Mouse (Mus musculus) kidney, embryonic 16.5 days (tissue): ENCODE data around the gene Slc6a17. TPM values are rescaled to one million over a fixed set of nuclear protein-coding genes. Genes with fewer than 3 reads are reported as not detected.

Experiments
- ATAC-seq: fragments of 200-750 bp; cut with Nextera tagmentation; 2 replicates; pipeline ENCODE4 v1.8.0; 2017; ENCODE audit warnings: moderate TSS enrichment; ENCODE audit not compliant: low FRiP score, low TSS enrichment
- H3K27ac ChIP-seq: fragments of 300-500 bp; sonication (generic); 2 replicates; pipeline ENCODE4 v1.5.1; 2014; ENCODE audit warnings: low read length
- H3K27me3 ChIP-seq: fragments of 300-500 bp; sonication (generic); 2 replicates; pipeline ENCODE4 v1.6.1; 2014; ENCODE audit warnings: low read length, control low read depth, mixed read lengths; ENCODE audit not compliant: insufficient read depth
- H3K36me3 ChIP-seq: fragments of 300-500 bp; sonication (generic); 2 replicates; pipeline ENCODE4 v1.6.1; 2014; ENCODE audit warnings: low read length, control low read depth, mixed read lengths; ENCODE audit not compliant: insufficient read depth
- H3K4me1 ChIP-seq: fragments of 300-500 bp; sonication (generic); 2 replicates; pipeline ENCODE4 v1.6.1; 2014; ENCODE audit warnings: low read length, control low read depth, mixed read lengths; ENCODE audit not compliant: insufficient read depth
- H3K4me2 ChIP-seq: fragments of 300-500 bp; sonication (generic); replicated peaks from 2 replicates; pipeline ENCODE4 v1.6.1; 2014; ENCODE audit warnings: low read depth, low read length
- H3K4me3 ChIP-seq: fragments of 300-500 bp; sonication (generic); 2 replicates; pipeline ENCODE4 v1.5.1; 2014; ENCODE audit warnings: mild to moderate bottlenecking, low read length
- H3K9ac ChIP-seq: fragments of 300-500 bp; sonication (generic); replicated peaks from 2 replicates; pipeline ENCODE4 v1.6.1; 2014; ENCODE audit warnings: low read length
- H3K9me3 ChIP-seq: fragments of 300-500 bp; sonication (generic); 2 replicates; pipeline ENCODE4 v1.6.1; 2016; ENCODE audit warnings: low read length, control low read depth
- WGBS: fragments of 180-500 bp; shearing (Covaris S2); extraction: QIAGEN DNeasy Blood & Tissue Kit; methylation state at CpG from one replicate; pipeline ENCODE4 v1.1.7; 2014; 5-methylcytosine and 5-hydroxymethylcytosine counted together
- polyA plus RNA-seq: library from polyadenylated mRNA; unstranded; fragments of >200 nt; fragmentation: Nextera tagmentation; extraction: Ambion mirVana; gene quantifications from 2 replicates; pipeline ENCODE4 v1.2.1, GENCODE M21; 2015

Gene Slc6a17
- polyA plus RNA-seq, 1 experiment from 2014 or later, result 3.8 TPM

DNA sequence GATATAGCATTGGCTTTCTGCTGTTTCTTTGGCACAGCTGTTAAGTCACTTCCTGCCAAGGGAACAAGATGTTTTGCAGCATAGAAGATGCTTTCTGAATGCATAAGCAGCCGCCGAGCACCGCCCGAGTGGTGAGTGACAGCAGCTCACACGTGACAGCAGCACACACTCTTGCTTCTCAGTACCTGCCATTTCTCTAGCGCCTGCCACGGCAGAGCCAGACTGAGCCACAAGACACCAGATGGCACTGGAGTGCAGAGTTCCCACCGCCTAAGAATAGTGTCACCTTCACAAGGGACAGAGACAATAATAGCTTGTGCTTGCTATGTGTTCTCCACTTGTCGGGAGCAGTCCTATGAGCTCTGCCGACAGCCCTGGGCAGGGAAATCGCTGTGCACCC, 34.5 kb downstream of the Slc6a17 start:
- H3K27me3 ChIP-seq, result no peaks in the 10 kb centered on the region
- no peaks in the 10 kb centered on the region for H3K4me1 ChIP-seq
- WGBS, result 45% methylated on average over 11 of the region's 11 CpGs
- H3K27ac ChIP-seq, result no peak overlapping the region
- H3K9ac ChIP-seq, result no peak overlapping the region
- no peak overlapping the region for H3K4me2 ChIP-seq
- H3K4me3 ChIP-seq, result no peak overlapping the region
- no peaks in the 10 kb centered on the region for H3K9me3 ChIP-seq
- no peak for ATAC-seq
- H3K36me3 ChIP-seq, result no peaks in the 10 kb centered on the region

DNA sequence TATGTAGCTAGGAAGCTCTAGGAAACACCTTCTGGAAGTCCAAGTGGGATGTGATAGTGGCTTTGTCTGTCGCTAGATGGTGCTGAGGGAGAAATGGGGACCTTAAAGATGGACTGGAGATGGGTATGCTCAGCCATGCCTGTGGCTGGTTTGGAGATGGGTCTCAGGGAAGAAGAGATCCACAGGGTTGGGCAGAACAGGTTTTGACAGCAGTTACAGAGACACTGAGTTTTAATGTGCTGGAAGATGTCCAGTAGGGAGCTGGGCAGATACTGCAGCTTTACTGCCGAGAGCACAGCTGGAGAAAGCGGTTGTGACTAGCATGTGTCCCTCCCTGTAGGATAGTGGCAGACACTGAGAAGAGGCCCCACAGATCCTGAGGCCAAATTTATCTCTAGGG, 37.2 kb downstream of the Slc6a17 start:
- 53% methylated on average over 3 of the region's 3 CpGs for WGBS
- H3K9ac ChIP-seq, result no peak overlapping the region
- no peak for ATAC-seq

DNA sequence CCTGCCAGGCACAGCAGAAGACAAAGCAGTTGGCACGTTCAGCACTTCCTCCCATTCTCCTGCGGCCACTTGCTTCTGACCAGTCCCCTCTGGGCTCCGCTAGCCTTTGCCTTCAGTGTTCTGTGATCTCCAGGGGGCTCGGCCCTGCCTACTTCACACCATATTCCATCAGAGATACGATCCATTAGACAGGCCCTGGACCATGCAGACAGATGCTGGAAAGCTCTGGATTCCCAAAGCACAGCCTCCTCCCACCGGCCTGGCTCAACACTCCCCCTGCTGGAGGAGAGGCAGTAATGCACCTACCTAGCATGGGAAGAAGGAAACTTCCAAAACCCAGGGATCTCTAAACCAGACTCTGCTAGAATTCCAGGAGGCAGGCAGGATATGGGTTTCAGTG, 45.6 kb downstream of the Slc6a17 start:
- H3K4me2 ChIP-seq, result no peak overlapping the region
- ATAC-seq, result peak; percentile 76
- 14% methylated on average over 6 of the region's 6 CpGs for WGBS

More for the DNA sequence above, 37.2 kb downstream of the Slc6a17 start:
- Histone ChIP-seq H3K9me3 (no peaks in the 10 kb centered on the region), H3K27me3 (0 out of 2 replicates have a peak, but pooled peaks cover 3% of the 10 kb centered on the region), H3K4me1 (no peaks in the 10 kb centered on the region), H3K4me3 (no peak overlapping the region), H3K36me3 (no peaks in the 10 kb centered on the region), H3K4me2 (no peak overlapping the region), H3K27ac (no peak overlapping the region)

DNA sequence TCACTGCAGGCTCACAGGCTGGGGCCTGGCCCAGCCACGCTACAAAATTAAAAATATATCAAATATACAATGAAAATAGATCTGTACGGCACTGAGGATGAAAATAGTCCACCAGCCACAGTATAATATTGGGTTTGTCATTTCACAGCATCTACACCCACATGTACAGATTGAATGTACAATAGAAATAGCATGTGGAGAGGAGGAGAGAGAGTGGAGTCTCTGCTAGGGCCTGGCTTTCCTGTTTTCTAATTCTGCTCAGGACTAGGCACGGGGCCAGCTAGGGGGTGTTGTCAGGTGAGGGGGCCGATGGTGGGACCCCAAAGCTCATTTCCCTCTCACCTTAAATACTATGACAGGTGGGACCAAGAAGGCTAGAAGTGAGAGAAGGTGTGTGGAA, 48.8 kb downstream of the Slc6a17 start:
- no peak for ATAC-seq
- 70% methylated on average over 4 of the region's 4 CpGs for WGBS
- peaks cover 3% of the 10 kb centered on the region; the same call in 1 of the 2 replicates for H3K4me1 ChIP-seq
- H3K9me3 ChIP-seq, result no peaks in the 10 kb centered on the region
- no peaks in the 10 kb centered on the region for H3K36me3 ChIP-seq
- no peak overlapping the region for H3K27ac ChIP-seq
- H3K9ac ChIP-seq, result no peak overlapping the region
- peaks cover 28% of the 10 kb centered on the region for H3K27me3 ChIP-seq
- H3K4me2 ChIP-seq, result no peak overlapping the region
- H3K4me3 ChIP-seq, result no peak overlapping the region

More for the DNA sequence above, 45.6 kb downstream of the Slc6a17 start:
- Histone ChIP-seq H3K27me3 (peaks cover 3% of the 10 kb centered on the region; the same call in 1 of the 2 replicates), H3K4me1 (peaks cover 3% of the 10 kb centered on the region; the same call in 1 of the 2 replicates), H3K36me3 (no peaks in the 10 kb centered on the region), H3K9ac (no peak overlapping the region), H3K4me3 (no peak overlapping the region), H3K9me3 (no peaks in the 10 kb centered on the region), H3K27ac (no peak overlapping the region)

DNA sequence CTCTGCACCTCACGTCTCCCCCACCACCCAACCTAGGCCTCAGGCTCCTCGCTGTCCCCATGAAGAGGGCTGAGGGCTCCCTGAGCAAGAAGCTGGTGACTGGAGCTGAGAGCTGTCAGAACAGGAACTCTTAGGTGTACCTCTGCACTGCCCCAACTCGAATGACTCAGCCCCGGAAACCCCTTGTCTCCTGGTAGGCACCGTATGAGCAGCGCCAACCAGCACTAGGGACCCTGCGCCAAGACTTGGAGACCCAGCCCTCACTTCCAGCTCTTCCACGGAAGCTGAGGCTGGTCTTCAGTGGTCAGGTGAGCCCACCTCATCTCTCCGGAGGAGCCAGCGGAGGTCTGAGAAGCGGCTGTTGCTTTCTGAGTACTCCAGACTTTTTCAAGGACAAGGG, 49.7 kb downstream of the Slc6a17 start:
- ATAC-seq, result no peak
- Histone ChIP-seq H3K36me3 (no peaks in the 10 kb centered on the region), H3K4me3 (no peak overlapping the region), H3K9ac (no peak overlapping the region), H3K27ac (no peak overlapping the region), H3K4me2 (no peak overlapping the region), H3K27me3 (peaks cover 37% of the 10 kb centered on the region), H3K9me3 (no peaks in the 10 kb centered on the region), H3K4me1 (peaks cover 3% of the 10 kb centered on the region; the same call in 1 of the 2 replicates)
- WGBS, result 86% methylated on average over 11 of the region's 11 CpGs

DNA sequence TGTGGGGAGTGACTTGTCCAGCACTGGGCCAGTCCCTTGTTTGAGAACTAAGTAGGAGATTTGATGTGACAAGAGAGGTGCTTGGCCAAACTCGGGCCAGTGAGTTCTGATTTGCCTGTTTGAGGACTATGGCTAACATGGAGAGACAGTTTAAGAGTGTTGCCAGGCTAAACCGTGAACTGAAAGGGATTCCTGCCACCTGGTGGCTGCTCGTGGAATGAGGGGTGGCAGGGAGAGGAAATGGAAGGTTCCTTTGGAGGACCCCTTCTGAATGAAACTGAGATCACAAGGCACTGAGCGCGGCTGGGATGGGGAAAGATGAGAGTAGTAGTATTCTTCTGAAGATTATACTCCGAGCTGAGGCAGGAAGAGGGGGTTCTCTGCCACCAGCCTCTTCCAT, 51.2 kb downstream of the Slc6a17 start:
- WGBS, result 4% methylated on average over 6 of the region's 6 CpGs
- peak; percentile 25; the same call in 1 of the 2 replicates for ATAC-seq
- Histone ChIP-seq H3K9me3 (no peaks in the 10 kb centered on the region), H3K4me2 (no peak overlapping the region), H3K27ac (no peak overlapping the region), H3K9ac (no peak overlapping the region), H3K27me3 (peaks cover 51% of the 10 kb centered on the region), H3K36me3 (no peaks in the 10 kb centered on the region), H3K4me1 (no peaks in the 10 kb centered on the region), H3K4me3 (no peak overlapping the region)

DNA sequence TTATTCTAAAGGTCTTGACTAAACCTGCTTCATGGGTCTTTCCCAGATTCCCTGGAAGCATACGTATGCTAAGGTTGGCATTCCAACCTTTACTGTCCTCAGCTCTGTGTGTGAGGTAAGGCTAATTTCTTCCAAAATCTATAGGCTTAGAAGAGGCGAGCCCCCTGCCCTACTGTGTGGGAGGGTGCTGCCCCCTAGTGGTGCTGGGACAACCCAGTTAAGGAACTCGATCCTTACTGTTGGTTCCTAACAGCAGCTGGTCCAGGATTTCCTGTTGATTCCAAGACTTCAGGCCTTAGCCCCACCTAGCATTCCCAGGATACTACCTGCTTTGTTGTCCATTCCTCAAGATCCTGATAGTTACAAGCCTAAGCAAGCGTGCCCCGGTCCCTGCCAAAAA, 55.7 kb downstream of the Slc6a17 start:
- 16% methylated on average over 5 of the region's 5 CpGs for WGBS
- H3K9ac ChIP-seq, result no peak overlapping the region
- H3K4me1 ChIP-seq, result peaks cover 23% of the 10 kb centered on the region
- no peaks in the 10 kb centered on the region for H3K9me3 ChIP-seq
- H3K36me3 ChIP-seq, result no peaks in the 10 kb centered on the region
- no peak overlapping the region for H3K4me3 ChIP-seq
- 0 out of 2 replicates have a peak, but pooled peaks have one; percentile 31 for ATAC-seq
- no peak overlapping the region for H3K4me2 ChIP-seq
- no peak overlapping the region for H3K27ac ChIP-seq
- H3K27me3 ChIP-seq, result peaks cover 92% of the 10 kb centered on the region

DNA sequence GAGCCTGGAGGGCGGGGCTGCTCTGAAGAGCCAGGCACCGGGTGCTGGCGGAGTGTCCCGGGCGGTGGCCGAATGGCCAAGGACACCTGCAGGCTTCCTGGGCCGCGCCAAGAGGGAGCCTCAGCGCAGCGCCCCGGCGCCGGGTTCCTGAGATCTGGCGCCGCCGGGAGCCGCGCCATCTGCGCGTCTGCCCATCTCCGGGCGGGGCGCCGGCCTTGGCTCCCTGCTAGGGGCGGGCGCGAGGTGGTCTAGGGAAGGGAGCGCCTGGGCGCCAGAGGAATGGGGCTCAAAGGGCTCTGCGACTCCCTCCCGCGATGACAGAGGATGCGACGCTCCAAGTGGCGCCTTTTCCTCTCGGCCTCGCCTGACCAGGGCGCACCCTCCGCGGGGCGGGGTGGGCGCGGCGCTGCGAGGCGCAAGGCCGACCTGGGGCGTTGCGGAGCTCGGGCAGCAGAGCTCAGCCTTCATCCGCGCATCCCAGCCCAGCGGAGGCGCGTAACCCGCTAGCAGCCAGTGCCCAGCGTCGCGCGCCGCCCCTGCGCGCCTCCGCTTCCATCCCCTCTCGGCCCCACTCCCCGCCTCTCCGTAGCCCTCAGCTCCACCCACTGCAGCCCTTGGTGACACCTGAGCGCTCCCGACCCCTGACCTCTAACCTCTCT, 57.9 kb downstream of the Slc6a17 start:
- H3K4me3 ChIP-seq, result peak overlapping the region; percentile 55
- peak overlapping the region; percentile 41; the same call in 1 of the 2 replicates for H3K9ac ChIP-seq
- H3K9me3 ChIP-seq, result no peaks in the 10 kb centered on the region
- under 1% methylated on average over 62 of the region's 69 CpGs for WGBS
- H3K27me3 ChIP-seq, result peaks cover 99% of the 10 kb centered on the region
- peak overlapping the region; percentile 93 for H3K4me2 ChIP-seq
- H3K27ac ChIP-seq, result no peak overlapping the region
- no peaks in the 10 kb centered on the region for H3K36me3 ChIP-seq
- peaks cover 23% of the 10 kb centered on the region for H3K4me1 ChIP-seq
- peak; percentile 49 for ATAC-seq

DNA sequence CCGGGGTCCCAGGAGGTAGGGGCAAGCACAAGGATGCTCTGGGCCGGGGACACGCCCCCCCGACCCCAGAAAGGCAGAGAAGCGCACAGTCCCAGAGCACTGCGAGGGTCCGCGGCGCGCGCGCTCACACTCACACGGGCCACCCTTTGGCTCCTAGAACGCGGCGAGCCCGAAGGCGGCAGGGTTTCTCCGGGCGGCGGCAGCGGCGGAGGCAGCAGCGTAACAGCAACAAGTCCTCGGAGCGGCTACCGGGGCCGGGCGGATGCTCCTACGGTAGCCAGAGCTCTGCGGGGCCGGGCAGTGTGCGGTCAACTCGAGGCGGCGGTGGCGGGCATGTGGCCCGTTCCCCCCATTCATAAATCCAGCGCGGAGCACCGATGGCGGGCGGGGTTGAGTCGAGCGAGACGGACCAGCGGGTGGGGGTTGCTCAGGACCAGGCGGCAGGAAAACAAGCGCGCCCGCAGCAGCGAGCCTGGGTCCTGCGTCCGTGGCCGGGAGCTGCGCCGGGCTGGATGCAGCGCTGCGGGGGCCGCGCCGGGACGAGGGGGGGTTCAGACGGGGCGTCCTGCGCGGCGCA, 58.5 kb downstream of the Slc6a17 start, which contains the start of gene Kcnc4:
Kcnc4 (minus strand) TSS at position 357 of the 577 bp plus-strand sequence.
- ATAC-seq, result peak; percentile 57
- WGBS, result under 1% methylated on average over 67 of the region's 68 CpGs
- peaks cover 96% of the 10 kb centered on the region for H3K27me3 ChIP-seq
- H3K4me2 ChIP-seq, result peak within 1 kb of the TSS; percentile 93
- peak within 1 kb of the TSS; percentile 41; the same call in 1 of the 2 replicates for H3K9ac ChIP-seq
- peaks cover 23% of the 10 kb centered on the region for H3K4me1 ChIP-seq
- H3K36me3 ChIP-seq, result no peaks in the 10 kb centered on the region
- no peaks in the 10 kb centered on the region for H3K9me3 ChIP-seq
- no peak within 1 kb of the TSS for H3K27ac ChIP-seq
- H3K4me3 ChIP-seq, result peak within 1 kb of the TSS; percentile 55
